Comparison of ENCODE assay signal across 1 mouse cellular context in the genomic region with DNA sequence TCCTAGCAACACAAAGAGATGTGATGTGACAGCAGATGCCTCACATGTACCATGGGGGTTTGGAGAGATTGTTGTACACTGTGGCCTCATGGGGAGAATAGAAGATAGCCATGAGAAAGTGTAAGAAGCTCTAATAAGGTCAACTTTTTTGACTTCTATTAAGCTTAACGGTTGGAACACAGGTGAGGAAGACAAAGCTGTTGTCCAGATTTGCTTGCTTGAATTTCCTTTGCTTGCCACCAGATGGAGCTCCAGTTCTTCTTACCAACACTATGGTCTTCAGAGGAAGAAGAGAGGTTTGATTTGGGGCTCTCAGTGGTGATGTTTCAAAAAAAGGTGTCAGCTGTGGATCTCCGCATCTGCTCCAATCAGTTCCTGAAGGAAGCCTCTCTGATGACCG.
A peak's percentile ranks its signal among the peaks of the same experiment; 100 is the strongest.
TF ChIP-seq lines count a peak whose summit lies in the region.

No protein-coding gene starts in this region.

TF ChIP-seq in MEL, 35 proteins besides CTCF, POLR2A, EP300 and RAD21:
- TF ChIP-seq ZC3H11A (IDR thresholded peaks at IDR 0.05; ENCODE audit: low read depth, low read length) (peak; percentile 81), SMC3 (IDR thresholded peaks at IDR 0.05; ENCODE audit: low read depth, low read length) (peak; percentile 92)
